Mouse (Mus musculus) small intestine, adult 2 months (tissue): ENCODE data around the gene Rybp.

ENCODE experiments used
- CTCF ChIP-seq: fragments of 200-500 bp; IDR thresholded peaks from 2 replicates; pipeline ENCODE4 v1.5.1; 2012; ENCODE audit warnings: low read depth, mild to moderate bottlenecking, control low read depth, inconsistent platforms, low read length, moderate library complexity, mixed read lengths; ENCODE audit not compliant: insufficient replicate concordance, insufficient read length; ENCODE audit errors: extremely low read depth
- POLR2A ChIP-seq: fragments of 200-500 bp; IDR thresholded peaks from 2 replicates; pipeline ENCODE4 v1.6.1; 2012; ENCODE audit warnings: low read depth, mild to moderate bottlenecking, control low read depth, inconsistent platforms, low read length, moderate library complexity

- no peak for TF ChIP-seq CTCF
- TF ChIP-seq POLR2A: no peak
Measured at GRCm38 (mm10) chr6:100233522-100233921, 53.8 kb downstream of the Rybp start.
